Mouse (Mus musculus) macrophage (primary cell): ENCODE results near the gene Aldh1a2. TPM values are rescaled to one million over a fixed set of nuclear protein-coding genes. Genes with fewer than 3 reads are reported as not detected.

Experiments used
- H3K27ac ChIP-seq: fragments of 350-480 bp; formaldehyde crosslinking; 2 replicates; pipeline ENCODE4 v1.9.0; 2021
- H3K36me3 ChIP-seq: fragments of 350-480 bp; formaldehyde crosslinking; 2 replicates; pipeline ENCODE4 v1.9.0; 2021; ENCODE audit errors: inconsistent target
- H3K4me3 ChIP-seq: fragments of 350-480 bp; formaldehyde crosslinking; 2 replicates; pipeline ENCODE4 v1.9.0; 2021; ENCODE audit errors: inconsistent target
- H3K79me2 ChIP-seq: fragments of 350-480 bp; formaldehyde crosslinking; 2 replicates; pipeline ENCODE4 v1.9.0; 2021; ENCODE audit errors: inconsistent target
- whole genome bisulfite sequencing: methylation state at CpG from one replicate; pipeline ENCODE4 v1.1.7; 2026; ENCODE audit warnings: inconsistent platforms; ENCODE audit not compliant: missing documents; 5-methylcytosine and 5-hydroxymethylcytosine counted together
- polyA plus RNA-seq: library from polyadenylated mRNA; stranded (reverse); fragments of 250-400 nt; gene quantifications from 3 replicates; pipeline ENCODE4 v1.2.4, GENCODE M21; 2018; ENCODE audit warnings: inconsistent platforms

Aldh1a2 gene
- polyA plus RNA-seq, 1 experiment from 2014 or later = 0.17 TPM

GRCm38 (mm10) chr9:71295501-71295900 lies 79.9 kb downstream of the Aldh1a2 start:
- no peaks in the 10 kb centered on the region for H3K79me2 ChIP-seq
- H3K36me3 ChIP-seq = no peaks in the 10 kb centered on the region
- H3K27ac ChIP-seq = no peak overlapping the region
- 53% methylated on average over 8 of the region's 8 CpGs for WGBS
- H3K4me3 ChIP-seq = no peak overlapping the region

DNA sequence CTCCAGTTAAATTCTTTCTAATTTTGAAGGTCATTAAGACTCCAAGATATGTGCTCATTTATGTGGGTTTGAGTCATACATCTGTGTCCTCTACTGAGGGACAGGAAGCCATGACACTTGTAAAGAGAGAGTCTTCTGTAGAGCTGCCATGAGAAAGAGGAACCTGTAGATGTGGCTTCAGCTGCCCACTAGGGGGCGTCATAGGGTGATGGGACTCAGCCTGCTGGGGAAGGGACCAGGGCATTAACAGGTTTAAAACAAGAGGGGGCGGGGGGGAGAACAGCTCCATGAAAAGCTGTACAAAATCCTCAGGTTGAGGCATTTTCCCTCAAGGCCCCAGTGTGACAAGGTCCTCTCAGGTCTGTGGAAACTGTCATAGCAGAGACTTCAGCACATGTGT lies 88.0 kb downstream of the Aldh1a2 start:
- H3K79me2 ChIP-seq = no peaks in the 10 kb centered on the region
- no peak overlapping the region for H3K27ac ChIP-seq
- H3K4me3 ChIP-seq = no peak overlapping the region

DNA sequence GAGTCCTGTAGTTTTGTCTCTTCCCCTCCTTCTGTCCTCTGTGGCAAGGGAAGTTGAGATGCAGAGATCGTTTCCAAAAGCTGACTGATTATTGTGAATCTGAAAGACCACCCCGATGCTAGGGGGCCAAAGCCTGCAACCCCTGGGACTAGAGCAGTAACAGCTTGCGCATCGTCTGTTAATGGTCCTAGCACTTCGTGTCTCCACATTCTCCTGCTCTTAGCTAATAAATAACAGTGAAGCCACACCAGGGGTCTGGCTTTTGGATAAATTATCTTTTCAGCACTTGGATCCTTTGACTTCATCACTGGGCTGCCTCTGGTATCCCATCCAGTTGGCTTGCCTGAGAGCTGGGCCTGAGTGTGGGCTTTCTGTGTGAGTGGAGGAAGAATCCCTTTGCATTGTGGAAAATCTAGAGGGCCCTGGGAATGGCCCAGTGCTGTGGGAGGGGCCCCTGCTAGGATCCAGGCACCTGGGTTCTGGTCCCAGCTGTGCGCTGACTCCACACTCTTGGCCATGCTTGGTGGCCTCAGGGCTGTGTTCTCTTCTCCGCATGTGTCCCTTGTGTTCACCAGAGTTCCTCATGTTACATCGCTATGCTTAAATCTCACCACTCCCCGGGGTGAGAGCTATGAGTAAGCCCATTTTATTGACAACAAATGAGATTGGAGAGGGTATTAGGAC lies 91.7 kb downstream of the Aldh1a2 start:
- no peaks in the 10 kb centered on the region for H3K79me2 ChIP-seq
- no peak overlapping the region for H3K27ac ChIP-seq
- no peaks in the 10 kb centered on the region for H3K36me3 ChIP-seq
- WGBS = 88% methylated on average over 9 of the region's 9 CpGs
- no peak overlapping the region for H3K4me3 ChIP-seq

More for the DNA sequence above, 88.0 kb downstream of the Aldh1a2 start:
- H3K36me3 ChIP-seq = no peaks in the 10 kb centered on the region
- WGBS = 46% methylated on average over 2 of the region's 2 CpGs

GRCm38 (mm10) chr9:71315960-71316359 lies 100.4 kb downstream of the Aldh1a2 start:
- 94% methylated on average over 3 of the region's 3 CpGs for WGBS
- Histone ChIP-seq H3K4me3 (no peak overlapping the region), H3K27ac (no peak overlapping the region), H3K79me2 (no peaks in the 10 kb centered on the region), H3K36me3 (no peaks in the 10 kb centered on the region)

DNA sequence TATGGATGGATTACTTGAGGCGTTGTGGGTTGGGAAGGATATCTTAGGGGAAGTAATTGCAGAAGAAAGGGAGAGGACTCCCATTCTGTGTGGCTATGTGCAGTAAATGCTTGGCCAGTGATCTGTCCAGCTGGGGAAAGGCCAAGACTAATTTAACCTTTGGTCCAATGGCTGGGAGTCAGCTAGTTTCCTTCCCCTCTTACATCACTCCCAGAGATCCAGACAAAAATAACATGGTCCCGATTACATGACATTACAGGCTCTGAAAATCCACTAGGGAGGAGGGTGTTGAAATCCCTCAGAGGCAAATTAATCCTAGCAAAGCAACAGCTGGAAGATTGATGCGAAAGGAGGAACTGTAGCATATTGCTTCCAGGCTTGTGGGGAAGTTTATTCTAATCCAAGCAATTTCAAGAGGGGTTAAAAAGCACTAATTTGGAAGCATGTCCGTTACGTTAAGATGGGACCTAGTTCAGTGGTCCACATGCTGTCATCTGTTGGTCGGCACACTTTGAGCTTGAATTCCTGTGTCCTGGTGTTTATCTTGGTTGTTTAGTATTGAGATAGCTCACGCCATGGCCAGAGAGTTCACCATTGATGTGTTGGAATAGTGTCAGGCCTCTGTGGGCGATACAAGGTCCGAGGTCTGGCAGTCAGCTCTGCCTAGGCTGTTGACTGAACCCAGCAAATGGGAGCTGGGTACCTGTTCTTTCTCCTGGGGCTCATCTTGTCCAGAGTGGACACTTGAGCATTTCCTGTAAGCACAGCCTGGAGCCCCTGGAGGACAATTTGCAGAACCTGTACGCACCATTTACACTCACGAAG lies 101.7 kb downstream of the Aldh1a2 start:
- no peak overlapping the region for H3K4me3 ChIP-seq
- no peaks in the 10 kb centered on the region for H3K79me2 ChIP-seq
- no peak overlapping the region for H3K27ac ChIP-seq
- H3K36me3 ChIP-seq = no peaks in the 10 kb centered on the region
- 90% methylated on average over 11 of the region's 11 CpGs for WGBS

DNA sequence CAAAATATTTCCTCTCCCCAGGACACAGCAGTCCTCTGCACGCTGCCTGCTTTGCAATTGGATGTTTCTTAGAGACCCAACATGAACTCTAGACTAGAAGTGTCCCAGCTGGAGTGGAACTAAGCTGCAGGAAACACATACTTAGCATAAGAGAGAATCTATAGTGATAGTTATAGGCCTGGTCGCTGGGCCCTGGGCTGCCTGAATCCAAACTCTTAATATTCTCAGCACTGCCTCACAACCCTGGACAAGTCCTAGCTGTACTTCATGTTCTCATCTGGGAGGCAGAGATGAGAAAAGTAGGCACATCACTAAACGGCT lies 102.3 kb downstream of the Aldh1a2 start:
- 87% methylated on average over 3 of the region's 3 CpGs for WGBS
- H3K36me3 ChIP-seq = no peaks in the 10 kb centered on the region
- no peaks in the 10 kb centered on the region for H3K79me2 ChIP-seq
- H3K4me3 ChIP-seq = no peak overlapping the region
- H3K27ac ChIP-seq = no peak overlapping the region

DNA sequence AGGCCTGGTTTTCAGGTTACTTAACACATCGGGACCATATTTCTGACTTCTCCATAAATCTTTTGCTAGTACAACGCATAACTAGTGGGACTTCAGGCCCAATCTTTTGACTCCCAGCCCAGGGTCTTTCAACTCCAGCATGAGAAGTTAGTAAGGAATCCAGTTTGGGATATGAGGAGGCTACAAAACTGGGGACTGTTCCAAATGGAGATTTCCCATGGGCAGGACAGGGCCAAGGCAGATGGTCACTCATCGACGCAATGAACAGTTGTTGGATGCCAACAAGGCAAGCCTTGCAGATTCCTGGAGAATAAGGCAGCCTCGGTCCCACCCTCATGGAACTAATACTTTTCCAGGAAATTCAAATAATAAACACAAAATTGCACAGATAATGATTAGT lies 104.2 kb downstream of the Aldh1a2 start:
- Histone ChIP-seq H3K36me3 (no peaks in the 10 kb centered on the region), H3K27ac (no peak overlapping the region), H3K4me3 (no peak overlapping the region), H3K79me2 (no peaks in the 10 kb centered on the region)
- WGBS = 96% methylated on average over 5 of the region's 5 CpGs

DNA sequence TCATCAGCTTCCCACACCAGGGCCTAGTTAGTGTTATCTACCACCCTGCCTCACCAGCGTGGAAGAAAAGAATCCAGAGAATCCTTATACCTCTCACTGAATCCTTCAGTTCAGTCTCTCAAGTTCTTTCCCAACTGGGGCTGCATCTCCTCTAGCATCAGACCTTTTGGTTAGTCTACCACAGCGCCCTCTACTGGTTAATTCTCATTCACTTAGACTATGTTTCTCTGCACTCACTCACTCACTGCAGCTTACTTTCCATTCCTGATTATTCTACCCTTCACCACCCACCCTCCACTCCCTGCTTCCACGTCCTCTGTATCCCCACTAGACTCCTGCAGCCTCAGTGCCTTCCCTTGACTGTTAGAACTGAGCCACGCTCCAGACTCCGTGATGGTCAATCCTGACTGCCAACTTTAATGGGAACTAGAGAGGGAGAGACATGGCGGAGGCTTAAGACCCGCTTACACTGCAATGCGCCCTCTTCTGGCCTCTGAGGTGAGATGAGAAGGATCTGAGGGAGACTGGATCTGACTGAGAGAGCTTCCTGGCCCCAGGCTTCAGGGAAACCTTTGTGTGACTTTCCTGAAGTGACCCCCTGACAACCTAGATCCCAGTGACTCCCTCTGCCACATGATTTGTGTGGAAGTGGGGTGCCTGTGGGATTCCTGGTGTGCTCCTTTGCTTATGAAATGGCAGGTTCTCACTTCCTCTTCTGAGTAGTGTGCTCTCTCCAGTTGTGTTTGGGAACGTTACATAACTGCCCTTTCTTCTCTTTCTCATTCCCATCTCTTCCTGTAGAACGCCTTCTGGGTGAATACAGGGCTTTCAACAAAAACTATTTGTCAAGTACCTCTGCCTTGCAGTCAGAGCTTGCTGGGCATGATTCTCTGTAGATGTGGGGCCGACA lies 104.9 kb downstream of the Aldh1a2 start:
- Histone ChIP-seq H3K79me2 (no peaks in the 10 kb centered on the region), H3K36me3 (no peaks in the 10 kb centered on the region), H3K4me3 (no peak overlapping the region), H3K27ac (no peak overlapping the region)
- 72% methylated on average over 11 of the region's 11 CpGs for WGBS

GRCm38 (mm10) chr9:71321436-71321835 lies 105.8 kb downstream of the Aldh1a2 start:
- H3K4me3 ChIP-seq = no peak overlapping the region
- WGBS = 94% methylated on average over 5 of the region's 7 CpGs
- H3K36me3 ChIP-seq = no peaks in the 10 kb centered on the region
- no peaks in the 10 kb centered on the region for H3K79me2 ChIP-seq
- H3K27ac ChIP-seq = no peak overlapping the region

DNA sequence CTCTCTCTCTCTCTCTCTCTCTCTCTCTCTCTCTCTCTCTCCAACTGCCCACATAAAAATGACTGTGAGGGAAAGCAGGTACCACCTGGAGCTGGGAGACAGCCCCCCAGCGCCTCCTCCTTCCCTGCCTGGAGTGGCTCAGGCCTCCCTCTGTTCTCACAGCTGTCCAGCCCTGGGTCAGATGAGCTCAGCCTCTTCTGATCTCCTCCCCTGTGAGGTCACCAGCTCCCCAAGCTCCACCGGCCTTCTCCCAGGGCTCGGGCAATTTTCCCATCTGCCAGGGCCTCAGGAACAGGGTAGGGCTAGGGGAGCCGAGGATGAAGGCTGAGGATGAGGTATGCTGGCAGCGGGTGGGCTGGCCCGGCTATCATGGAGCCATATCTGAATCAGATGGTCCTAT lies 106.3 kb downstream of the Aldh1a2 start:
- H3K4me3 ChIP-seq = no peak overlapping the region
- H3K36me3 ChIP-seq = no peaks in the 10 kb centered on the region
- no peak overlapping the region for H3K27ac ChIP-seq
- WGBS = 91% methylated on average over 6 of the region's 6 CpGs
- no peaks in the 10 kb centered on the region for H3K79me2 ChIP-seq

DNA sequence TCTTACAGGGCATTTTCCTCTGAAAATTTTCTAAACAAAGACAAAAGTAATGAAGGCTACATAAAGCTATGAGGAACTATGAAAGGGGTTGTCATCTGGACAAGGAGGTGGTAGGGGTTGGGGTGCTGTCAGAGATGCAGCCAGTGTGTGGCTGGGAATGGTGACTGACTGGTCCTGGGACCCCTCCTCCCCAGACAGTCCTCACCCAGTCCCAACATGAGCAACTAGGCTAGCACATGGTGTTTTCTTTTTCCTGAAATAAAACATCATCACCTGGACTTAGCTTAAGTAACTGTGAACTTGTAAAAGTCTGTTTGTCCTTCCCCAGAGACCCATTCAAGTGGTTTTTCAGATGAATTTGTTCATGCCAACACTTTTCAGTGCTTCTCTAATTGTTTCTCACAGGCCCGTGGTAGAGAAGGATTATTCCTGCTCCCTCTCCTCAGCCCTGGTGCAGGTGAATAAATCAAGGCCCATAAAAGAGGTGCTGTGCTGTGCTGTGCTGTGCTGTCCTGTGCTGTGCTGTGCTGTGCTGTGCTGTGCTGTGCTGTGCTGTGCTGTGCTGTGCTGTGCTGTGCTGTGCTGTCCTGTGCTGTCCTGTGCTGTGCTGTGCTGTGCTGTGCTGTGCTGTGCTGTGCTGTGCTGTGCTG lies 107.8 kb downstream of the Aldh1a2 start:
- WGBS = 70% methylated on average over 1 of the region's 1 CpGs
- Histone ChIP-seq H3K79me2 (no peaks in the 10 kb centered on the region), H3K27ac (no peak overlapping the region), H3K36me3 (no peaks in the 10 kb centered on the region), H3K4me3 (no peak overlapping the region)

DNA sequence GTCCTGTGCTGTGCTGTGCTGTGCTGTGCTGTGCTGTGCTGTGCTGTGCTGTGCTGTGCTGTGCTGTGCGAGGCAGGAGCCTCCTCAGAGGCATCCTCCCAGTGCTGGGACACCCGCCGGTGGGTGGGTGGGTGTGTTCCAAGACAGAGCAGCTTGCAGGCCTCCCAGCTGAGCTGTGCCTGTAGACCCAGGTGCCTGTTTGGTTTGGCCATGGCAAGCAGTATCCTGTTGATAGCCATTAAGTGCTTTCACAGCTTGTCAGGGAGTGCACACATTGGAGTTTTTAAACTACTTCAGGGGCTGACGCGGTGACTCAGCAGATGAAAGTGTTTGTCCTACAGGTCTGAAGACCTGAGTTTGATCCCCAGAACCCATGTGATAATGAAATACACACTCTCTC lies 108.5 kb downstream of the Aldh1a2 start:
- Histone ChIP-seq H3K27ac (no peak overlapping the region), H3K4me3 (no peak overlapping the region), H3K79me2 (no peaks in the 10 kb centered on the region), H3K36me3 (no peaks in the 10 kb centered on the region)
- 70% methylated on average over 5 of the region's 5 CpGs for WGBS

GRCm38 (mm10) chr9:71326261-71326660 lies 110.7 kb downstream of the Aldh1a2 start:
- Histone ChIP-seq H3K4me3 (no peak overlapping the region), H3K79me2 (no peaks in the 10 kb centered on the region), H3K36me3 (no peaks in the 10 kb centered on the region), H3K27ac (no peak overlapping the region)
- 95% methylated on average over 4 of the region's 4 CpGs for WGBS

- Histone ChIP-seq H3K36me3 (no peaks in the 10 kb centered on the region), H3K27ac (no peak overlapping the region), H3K79me2 (no peaks in the 10 kb centered on the region), H3K4me3 (no peak overlapping the region)
- WGBS = 87% methylated on average over 3 of the region's 3 CpGs
These were observed 116.1 kb downstream of the Aldh1a2 start for GRCm38 (mm10) chr9:71331661-71332060.
